Mouse (Mus musculus): ENCODE measurements around the gene Gm45233.

GRCm38 (mm10) chr7:43427406-43427805 lies 16.5 kb upstream of the Gm45233 start, which contains the start of gene Lim2:
- TF ChIP-seq CTCF (IDR thresholded peaks at IDR 0.05; ENCODE audit: insufficient read depth, low read length) (no peak), POLR2A (IDR thresholded peaks at IDR 0.05; ENCODE audit: borderline replicate concordance, extremely low read depth, low read depth, low read length) (no peak)

Data from lung, adult 2 months (tissue).